Mouse (Mus musculus) monocyte, adult 5-6 weeks (primary cell): ENCODE results near the gene Rps5. TPM values are rescaled to one million over a fixed set of nuclear protein-coding genes. Genes with fewer than 3 reads are reported as not detected.
"Not testable (repeated sequence)": the region's sequence is repeated elsewhere in the genome, so short reads cannot be mapped to it uniquely, and the experiment has no call there.

Experiments
- ATAC-seq: fragments of 153-309, 156-312 bp; replicated peaks from 2 replicates; pipeline ENCODE4 v1.8.0; 2017; ENCODE audit warnings: mild to moderate bottlenecking; ENCODE audit not compliant: low TSS enrichment, insufficient number of reproducible peaks, severe bottlenecking, poor library complexity, low FRiP score
- total RNA-seq: library from RNA; stranded (forward); fragments of 200-1000, 200-491, 200-594 nt; gene quantifications from 3 replicates; pipeline ENCODE4 v1.2.3, GENCODE M21; 2017

Rps5 gene
- 534 to 585 TPM (median 572 TPM) in 3 replicates for total RNA-seq

DNA sequence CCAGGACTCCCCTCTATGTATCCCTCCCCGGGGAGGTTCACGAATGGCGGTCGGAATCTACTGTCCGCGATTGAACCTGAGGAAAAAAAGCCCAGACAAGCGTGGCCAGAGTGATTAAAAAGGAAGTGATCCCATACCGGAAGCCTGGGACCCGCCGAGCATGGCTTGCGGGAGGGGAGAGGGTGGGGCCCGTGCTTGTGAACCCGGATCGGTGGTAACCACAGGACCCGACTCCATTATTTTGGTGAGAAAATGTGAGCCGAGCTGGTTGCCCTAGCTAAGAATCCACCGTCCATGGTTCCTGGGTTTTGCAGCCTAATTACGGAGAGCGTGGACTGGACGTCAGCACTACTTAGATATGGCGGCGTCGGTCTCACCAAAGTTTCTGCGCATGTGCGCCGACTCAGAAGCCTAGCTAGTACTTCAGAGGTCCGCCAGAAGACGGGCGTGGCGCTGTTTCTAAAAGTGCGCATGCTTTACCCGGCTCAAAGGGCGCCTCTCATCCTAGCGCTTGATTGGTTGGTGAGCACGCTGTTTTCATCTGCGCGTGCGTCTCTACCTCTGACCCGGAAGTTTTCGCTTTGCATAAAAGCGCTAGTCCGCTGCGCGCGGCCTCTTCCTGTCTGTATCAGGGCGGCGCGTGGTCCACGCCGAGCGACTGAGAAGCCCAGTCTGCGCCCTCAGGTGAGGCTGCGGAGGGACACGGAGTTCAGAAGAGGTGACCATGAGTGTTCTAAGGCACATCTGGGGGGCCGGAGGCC, at the start of gene Rps5:
Gene Rps5 (plus strand): TSS at position 586 of the 761 bp plus-strand sequence.
- peak; percentile 96 for ATAC-seq

DNA sequence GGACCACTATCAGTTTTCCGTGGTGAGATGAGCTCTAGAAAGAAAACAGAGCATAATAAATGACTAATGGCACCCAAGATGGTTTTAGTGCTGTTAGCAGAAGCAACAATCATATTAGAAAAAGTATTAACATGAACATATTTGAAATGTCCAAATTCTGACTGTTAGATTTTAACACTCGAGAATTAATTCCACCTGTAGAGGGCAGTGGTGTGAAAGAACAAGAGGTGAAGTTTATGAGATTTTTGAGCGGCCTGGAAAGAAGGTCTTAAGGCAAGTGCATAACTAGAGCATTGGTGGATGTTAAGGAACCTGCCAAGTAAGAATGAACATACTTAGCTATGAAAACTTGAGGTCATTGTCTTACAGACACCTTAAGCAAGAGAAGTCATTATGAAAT, 47.8 kb upstream of the Rps5 start:
- no peak; the same call in 1 of the 2 replicates for ATAC-seq

DNA sequence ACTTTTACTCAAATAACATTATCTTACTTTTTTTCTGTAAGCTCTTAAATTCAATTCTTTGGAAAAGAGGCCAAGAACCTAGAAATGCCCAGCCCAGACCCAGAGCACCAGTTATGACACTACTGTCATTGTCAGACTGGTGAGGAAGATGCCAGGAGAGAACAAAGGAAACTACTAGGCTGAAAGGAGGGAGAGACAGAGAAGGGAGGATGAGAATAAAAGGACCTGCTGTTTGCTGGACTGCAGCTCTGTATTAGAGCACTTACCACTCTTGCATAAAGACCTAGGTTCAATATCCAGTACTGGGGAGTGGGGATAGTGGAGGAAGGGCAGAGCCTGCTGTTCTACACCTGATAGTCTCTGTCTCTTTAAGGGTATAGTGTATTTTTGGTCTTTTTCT, 42.1 kb upstream of the Rps5 start:
- ATAC-seq = no peak

DNA sequence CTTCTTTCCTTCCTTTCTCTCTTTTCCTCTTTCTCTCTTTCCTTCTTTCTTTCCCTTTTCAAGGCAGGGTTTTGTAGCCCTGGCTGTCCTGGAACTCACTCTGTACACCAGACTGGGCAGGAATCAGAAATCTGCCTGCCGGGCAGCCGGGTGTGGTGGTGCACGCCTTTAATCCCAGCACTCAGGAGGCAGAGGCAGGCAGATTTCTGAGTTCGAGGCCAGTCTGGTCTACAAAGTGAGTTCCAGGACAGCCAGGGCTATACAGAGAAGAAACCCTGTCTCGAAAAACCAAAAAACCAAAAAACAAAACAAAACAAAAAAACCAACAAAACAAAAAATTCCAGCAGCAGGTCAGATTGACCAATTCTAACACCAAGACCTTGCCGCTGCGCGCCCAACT, 41.6 kb upstream of the Rps5 start:
- ATAC-seq = not testable (repeated sequence)

DNA sequence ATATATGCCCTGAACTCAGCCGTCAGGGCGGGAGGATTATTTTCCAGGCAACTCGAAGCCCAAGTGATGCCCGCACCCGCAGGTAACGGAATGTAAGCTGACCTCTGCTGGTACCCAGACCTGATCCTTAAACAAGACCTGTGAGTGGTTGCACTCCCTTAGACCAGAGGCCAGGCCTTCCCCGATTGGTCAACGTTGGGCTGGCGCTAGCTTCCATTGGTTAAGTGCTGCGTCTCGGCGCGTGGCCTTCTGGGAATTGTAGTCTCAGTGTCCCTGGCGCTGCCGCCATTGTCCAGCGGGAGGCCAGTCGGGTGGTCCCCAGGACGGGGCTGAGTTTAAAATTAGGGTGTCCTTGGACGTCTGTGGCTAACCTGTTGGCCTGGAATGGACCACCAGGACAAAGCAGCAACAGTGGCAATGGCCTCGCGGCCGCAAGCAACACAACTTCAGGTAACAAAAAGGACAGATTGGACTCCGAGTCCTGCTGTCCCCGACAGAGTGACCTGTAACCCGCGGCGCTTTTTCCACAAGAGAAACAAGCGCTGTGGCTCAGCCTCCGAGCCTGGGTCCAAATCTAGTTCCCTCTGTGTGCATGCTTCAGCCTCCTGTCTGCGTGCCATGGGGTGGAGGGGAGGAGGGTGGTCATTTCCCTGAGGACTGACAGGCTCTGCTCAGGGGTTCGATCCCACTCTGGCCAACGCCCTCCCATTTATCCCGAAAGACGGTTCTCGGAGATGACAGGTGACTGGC, 41.0 kb upstream of the Rps5 start, which contains the start of gene Zfp128:
Gene Zfp128 (plus strand): TSS at position 267 of the 750 bp plus-strand sequence.
- ATAC-seq = peak; percentile 99

DNA sequence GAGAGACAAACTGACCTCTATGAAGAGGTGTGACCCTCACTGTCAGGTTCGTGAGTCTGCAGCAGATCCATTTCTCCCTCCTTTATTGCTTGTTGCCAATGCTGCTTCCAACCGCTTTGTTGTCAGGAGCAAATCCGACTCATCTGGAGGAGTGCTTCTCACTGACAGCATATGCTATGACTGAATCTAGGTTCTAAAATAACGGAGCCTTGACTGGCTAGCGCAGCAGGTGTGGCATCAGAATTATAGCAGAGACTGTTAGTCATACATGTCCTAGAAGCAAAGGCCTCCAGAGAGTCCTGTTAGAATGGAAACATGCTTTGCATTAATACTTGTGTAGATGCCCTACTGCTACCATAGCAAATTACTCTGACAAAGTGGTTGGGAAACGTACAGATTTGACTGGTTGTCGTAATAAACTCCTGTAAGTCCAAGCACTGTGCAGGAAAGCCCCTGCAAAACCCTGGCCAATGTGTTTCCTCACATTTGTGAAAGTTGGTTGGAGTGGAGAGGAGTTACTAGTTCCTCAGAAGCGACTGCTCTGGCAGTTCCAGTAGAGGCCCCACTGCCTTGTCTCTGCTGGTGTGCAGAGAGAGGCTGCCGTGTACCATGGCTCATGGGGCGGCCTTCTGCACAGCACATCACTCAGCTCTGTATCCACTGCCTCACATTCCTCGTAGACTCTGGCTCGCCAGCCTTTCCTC, 35.4 kb upstream of the Rps5 start:
- no peak for ATAC-seq

DNA sequence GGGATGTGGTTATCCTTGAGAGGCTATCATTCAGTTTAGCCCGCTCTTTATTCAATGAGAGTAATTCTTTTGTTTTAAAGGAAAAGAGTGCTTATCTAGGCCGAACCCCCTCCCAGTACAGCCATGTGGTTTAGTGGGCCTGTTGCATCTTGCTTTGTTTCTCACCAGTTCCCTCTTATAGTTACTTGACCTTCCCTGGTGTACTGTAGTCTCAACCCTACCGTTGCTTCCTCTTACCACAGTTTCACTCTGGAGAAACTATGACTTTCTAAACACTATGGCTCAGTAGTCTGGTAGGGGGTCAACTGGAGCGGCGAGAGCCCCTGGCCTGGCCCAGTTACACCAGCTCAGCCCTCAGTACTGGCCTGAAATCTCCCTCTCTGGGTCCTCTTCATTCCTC, 34.5 kb upstream of the Rps5 start:
- ATAC-seq = peak; percentile 24; the same call in 1 of the 2 replicates

DNA sequence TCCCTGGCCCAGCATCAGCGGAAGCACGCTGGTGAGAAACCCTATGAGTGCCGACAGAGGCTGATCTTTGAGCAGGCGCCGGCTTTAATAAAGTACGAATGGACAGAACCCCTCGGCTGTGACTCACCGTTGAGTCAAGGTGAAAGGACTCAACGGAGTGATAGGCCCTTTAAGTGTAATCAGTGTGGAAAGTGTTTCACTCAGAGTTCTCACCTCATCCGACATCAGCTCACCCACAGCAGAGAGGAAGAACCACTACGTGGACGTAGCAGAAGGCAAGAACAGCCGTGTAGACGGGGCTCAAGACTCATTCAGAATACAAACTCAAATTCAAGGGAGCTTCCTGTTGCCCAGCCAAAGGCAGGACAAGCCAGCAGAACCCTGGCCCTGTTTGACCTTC, 31.2 kb upstream of the Rps5 start:
- ATAC-seq = no peak

DNA sequence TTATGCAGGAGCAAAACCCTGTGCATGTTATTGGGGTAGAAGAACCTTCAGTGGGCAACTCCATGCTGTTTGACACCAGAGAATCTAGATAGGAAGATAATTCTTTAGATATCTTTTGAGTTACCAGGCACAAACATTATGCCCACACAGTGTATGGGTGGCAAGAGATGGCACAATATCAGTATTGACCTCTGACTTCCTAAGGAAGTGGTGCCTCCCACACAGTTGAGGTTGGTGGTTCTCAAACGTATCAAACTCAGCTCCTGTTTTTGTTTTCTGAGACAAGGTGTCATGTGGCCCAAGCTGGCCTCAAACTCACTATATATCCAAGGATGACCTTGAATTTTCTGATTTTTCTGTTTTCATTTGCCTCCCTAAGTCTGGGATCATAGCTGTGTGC, 30.8 kb upstream of the Rps5 start:
- no peak for ATAC-seq

DNA sequence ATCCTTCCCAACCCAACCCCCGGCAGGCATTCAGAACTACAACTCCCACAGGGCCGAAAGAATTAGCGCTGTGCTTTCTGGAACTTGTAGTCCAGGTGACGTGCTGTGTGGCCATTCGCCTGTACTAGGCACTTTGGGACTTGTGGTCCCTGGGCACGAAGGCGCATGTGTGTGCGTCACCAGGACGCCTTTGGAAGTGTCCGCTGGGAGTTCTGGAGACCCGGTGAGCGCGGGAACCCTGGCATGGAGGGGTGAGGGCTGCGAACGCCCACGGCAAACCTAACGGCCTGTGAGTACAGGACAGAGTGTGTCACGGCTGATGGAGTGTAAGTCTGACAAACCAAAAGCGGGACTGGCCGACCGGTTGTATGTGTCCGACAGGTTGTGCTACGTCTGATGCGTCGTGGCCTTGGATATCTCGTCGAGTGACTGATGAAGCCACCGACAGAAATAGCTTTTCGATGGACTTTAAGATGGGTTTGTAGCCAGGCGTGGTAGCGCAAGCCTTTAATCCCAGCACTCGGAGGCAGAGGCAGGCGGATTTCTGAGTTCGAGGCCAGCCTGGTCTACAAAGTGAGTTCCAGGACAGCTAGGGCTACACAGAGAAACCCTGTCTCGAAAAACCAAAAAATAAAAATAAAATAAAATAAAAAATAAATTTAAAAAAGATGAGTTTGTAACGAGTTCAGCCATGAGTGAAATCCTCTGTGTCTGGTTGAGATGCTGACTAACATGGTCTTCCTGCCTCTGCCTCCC, 24.3 kb upstream of the Rps5 start, which contains the start of gene Zscan22:
Gene Zscan22 (plus strand): TSS at position 161 of the 756 bp plus-strand sequence.
- ATAC-seq = peak; percentile 99

DNA sequence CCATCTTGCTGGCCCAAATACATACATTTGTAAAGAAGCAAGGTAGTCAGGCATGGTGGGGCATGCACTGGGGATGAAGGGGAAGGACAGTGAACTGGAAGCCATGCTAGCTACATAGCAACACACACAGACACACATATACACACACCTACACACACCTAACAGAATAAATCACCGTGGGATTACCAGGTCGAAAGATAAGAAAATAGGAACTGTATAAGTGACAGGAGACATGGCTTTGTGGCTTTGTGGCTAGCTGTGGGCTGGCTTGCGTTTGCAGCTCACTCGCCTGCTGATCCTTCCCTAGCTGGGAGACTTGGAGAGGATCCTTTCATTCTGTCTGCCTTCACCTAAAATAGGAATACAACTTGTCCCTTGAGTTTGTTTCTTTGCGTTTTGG, 20.6 kb upstream of the Rps5 start:
- ATAC-seq = no peak

DNA sequence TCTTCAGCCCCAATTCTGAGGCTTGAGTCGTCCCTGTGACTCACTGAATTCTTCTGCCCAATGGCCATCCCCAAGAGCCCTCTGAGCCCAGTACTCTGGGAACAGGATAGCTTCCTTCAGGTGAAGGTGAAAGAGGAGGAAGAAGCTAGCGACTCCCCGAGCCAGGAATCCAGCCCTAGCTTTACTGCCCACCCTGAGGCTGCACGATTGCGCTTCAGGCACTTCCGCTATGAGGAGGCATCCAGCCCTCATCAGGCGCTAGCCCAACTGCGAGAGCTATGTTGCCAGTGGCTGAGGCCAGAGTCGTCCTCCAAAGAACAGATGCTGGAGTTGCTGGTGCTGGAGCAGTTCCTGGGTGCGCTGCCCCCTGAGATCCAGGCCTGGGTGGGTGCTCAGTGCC, 18.5 kb upstream of the Rps5 start:
- 0 out of 2 replicates have a peak, but pooled peaks have one; percentile 38 for ATAC-seq

DNA sequence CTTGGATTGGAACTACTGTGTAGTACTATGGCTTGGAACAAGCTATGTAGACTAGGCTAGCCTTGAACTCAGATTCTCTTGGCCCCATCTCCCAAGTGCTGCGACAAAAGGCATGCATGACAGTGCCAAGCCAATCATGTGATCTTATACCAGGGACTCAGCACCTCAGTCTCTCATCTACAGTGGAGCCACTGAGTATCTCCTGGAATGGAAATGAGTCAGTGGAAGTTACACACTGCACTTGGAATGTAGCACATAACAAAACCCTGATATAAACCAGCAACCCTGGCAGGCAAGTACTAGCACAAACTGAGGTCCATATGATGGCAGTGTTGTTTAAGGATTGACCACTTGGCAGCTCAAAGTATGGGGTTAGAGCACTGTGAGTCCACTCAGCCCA, 16.9 kb upstream of the Rps5 start:
- no peak for ATAC-seq

DNA sequence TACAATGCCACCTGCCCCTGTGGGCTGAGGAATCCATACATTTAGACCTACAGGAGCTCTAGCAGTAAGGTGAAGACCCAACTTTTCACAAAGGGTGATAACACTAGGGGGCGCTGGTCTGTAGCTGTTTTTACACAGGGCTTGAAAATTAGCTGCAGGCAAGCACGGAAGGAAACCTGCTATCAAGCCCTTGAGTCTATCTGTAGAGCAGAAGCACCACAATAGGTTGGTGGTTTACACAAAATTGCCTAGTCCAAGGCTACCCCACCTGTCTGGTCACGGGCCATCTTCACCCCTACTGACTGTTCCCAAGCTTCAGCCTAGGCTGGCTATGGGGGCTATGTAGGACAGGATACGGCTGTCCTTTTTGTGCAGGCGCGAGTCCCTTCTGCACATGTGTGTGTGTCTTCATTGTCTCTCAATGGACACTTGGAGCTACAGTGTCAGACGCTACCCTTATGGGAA, 12.6 kb upstream of the Rps5 start:
- ATAC-seq = peak; percentile 65; the same call in 1 of the 2 replicates

DNA sequence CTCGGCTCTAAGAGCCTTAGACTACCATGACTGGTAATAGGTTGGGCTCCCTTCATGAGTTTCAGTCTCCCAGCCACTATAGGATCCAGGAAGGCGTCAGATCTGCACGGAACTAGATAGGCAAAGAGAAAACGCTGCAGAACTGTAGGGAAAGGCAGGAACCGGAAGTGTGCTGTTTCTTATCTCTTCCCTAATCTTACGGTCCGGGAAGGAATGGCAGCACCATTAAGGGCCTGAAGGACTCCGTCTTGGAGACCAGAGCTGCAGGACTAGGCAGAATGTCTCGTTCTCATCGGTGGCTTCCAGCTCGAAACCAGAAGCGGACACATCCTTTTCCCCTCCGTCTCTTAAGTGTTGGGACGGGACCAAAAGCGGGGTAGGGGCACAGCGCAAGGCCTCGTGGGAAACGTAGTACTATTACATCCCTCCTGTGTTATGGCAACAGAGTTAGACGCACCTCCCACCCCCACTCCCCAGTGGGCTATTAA, 11.9 kb upstream of the Rps5 start:
- ATAC-seq = peak; percentile 44; the same call in 1 of the 2 replicates

DNA sequence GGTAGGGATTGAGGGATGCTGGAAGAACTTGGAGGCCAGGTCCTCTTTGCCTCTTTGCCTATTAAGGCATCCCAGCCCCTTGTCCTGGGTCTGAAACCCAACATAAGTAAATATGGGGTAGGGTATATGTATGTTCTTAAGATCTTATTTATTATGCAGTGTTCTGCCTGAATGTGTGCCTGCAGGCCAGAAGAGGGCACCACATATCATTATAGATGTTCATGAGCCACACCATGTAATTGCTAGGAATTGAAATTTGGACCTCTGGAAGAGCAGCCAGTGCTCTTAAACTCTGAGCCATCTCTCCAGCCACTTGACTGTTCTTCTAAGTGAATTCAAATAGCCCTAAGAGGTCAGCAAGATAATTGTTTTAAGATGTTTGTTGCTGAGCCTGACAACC, 8.5 kb upstream of the Rps5 start:
- ATAC-seq = no peak

DNA sequence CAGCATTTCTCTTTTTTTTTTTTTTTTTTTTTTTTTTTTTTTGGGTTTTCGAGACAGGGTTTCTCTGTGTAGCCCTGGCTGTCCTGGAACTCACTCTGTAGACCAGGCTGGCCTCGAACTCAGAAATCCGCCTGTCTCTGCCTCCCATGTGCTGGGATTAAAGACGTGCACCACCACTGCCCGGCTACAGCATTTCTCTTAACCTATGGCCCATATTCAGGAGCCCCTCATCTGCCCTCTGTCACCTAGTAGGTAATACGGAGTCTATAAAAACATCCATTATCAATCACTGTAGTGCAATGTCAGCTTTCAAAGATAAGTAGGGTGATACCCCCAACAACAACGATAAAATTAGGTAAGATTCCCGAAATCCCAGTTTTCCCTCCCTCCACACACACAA, 1.6 kb upstream of the Rps5 start:
- not testable (repeated sequence) for ATAC-seq

DNA sequence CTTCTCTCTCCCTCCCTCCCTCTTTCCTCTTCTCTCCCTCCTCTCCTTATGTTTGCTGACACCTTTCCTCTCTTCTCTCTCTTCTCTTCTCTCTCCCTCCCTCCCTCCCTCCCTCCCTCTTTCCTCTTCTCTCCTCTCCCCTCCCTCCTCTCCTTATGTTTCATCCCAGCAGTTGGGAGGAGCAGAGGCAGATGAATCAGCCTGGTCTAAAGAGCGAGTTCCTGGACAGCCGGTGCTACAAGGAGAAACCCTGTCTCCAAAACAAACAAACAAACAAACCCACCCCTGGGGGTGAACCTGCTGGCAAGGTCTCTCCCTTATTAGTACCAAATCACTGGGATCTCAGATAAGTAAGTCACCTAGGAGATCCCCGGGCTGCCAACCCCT, 779 bp upstream of the Rps5 start:
- no peak for ATAC-seq
